Mouse (Mus musculus) urinary bladder, postnatal 14 days (tissue): ENCODE data around the gene Hsd17b11.
"Not testable (repeated sequence)": the region's sequence is repeated elsewhere in the genome, so short reads cannot be mapped to it uniquely, and the experiment has no call there.

Experiments used
- DNase-seq: peaks from one replicate; pipeline ENCODE4 v3.0.0; 2021; ENCODE audit warnings: low spot score

The Hsd17b11 gene

DNA sequence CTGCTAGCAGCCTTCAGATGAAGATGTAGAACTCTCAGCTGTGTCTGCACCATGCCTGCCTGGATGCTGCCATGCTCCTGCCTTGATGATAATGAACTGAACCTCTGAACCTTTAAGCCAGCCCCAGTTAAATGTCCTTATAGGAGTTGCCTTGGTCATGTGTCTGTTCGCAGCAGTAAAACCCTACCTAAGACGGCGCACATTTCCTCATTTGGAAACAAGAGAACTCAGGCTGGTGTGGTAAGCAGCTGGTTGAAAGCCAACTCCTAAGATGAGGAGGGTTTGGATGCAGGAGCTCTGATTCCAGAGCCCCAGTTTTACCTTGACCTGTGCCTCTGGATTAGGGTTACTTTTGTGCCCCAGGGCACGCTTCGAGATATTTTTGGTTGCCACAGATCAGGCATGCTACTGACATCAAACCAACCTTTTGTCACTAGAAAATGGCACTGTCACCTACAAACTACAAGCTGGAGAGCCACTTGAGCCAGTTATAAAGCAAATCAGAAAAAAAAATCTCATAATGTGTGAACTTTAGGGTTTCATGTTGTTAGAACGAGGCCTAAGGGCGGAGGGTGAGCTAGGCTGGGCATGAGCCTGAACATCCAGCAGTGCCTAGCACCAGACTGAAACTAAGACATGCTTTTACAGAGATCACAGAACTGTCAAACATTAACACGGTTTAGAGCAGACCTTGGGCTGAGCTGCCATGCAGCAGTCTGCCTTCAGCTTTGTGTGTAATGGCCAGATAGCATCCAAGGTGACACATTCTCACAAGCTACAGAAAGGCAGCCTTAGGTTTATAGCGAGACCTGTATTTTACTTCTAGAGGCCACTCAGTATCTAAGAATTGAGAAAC lies 40.8 kb downstream of the Hsd17b11 start:
- DNase-seq = no peak

DNA sequence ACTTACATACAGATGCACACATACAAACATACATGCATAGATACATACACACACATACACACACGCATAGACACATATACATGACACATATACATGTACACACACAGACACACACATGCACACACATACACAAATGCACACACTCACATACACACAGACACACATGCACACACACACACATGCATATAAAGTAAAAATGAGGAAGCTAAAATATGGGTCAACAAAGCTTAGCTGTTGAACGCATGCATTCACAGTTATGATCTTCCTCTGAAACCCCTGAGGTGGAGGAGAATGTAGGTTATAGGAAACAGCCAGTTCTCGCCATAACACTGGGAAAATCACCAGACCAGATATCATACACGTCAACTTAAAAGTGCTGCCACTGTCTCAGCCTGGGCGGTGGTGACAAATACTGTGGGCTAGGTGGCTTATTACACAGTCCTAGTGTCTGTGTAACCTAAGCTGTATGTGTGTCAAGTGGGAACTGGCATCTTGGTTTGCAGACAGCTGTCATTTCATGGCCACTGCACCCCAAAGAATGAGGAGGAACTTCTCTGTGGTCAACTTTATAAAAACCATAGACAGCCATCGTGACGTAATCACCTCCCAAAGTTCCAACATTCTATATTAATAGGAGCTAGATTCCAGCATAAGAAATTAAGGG lies 43.7 kb downstream of the Hsd17b11 start:
- DNase-seq = no peak

DNA sequence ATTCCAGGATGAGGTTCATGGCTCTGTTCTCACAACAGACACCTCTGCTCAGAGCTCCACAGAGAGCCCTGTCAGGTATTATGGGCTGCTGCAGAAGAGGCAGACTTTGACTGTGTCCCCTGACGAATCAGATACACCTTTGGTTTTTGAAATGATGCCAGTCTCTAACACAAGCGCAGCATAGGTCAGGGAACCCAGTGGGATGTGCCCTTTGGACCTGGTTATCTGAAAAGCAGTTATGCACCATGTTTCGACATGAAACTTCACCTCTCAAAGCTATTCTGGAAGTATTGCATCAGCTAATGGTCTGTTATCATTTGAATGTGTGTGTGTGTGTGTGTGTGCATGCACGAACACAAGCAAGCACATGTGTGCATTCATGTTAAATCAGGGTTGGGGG lies 44.4 kb downstream of the Hsd17b11 start, which contains the start of gene Hsd17b13:
Gene Hsd17b13, minus strand, starts transcription at position 114 of the 400 bp plus-strand sequence.
- DNase-seq = no peak

DNA sequence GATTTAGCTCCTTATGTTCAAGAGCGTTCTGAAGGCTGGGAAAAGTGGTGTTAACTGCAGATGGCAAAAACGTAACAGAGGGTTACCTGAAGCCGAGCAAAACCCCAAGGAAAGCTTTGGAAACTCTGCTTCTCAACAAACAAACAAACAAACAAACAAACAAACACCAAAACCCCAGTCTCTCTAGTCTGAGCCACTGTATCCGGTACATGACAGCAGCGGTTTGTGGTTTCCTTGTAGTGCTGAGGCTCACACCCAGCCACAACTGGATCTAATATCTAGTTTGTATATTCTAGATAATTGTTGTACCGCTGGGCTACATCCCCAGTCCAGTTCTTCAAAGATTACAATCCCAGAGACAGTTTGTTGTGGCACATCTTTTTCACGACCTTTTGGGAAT lies 46.0 kb downstream of the Hsd17b11 start:
- DNase-seq = no peak

DNA sequence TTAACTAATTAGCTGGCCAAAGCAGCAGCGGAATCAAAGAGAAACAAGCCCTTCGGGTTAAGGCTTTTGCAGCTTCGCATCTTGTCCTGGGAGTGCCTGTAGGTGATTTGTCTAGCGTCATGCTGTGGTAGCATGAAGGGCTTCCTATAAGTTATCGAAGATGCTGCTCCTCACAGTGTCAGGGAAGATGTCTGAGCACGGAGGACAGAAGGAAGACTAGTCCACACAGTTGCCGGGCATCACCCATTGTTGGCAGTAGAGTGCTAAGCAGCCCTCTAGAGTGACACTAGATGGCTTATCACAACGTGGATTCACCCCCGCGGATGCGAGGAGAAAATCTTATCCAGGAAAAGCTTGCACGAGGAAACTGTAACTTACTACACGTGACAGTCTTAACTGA lies 48.9 kb downstream of the Hsd17b11 start:
- DNase-seq = no peak

DNA sequence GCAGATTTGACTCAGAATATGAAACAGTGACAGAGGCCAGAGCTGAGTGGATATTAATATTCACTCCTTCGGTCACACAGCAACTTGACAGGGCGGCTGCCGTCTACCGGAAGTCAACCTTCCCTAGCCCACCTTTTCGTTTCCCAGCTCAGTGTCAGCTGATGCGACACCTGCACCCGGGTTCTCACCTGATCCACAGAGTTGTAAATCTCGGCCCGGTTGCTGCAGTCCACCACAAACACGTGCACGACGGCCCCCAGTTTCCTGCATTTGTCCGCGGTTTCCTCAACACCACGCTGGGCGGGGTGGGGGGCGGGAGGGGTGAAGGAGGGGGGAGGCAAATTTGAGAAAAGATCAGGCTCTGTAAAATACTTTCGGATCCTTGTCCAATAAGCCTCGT lies 49.3 kb downstream of the Hsd17b11 start:
- DNase-seq = no peak

DNA sequence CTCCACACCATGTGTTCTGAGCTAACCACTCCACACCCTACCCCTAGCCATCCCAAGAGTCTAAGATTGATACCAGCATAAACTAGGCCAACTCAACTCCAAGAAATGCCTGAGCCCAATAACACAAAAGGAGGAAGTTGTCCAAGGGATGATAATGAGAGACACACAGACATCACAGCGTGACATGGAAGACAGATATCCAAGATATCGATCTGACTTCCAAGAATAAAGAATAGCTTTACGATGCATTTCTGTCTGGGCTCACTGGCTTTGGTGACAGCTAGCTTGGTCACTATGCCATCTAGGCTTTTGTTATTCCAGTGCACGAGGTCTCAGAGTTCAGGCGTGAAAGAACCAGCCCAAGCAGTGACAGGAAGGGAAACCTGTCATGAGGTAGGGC lies 50.7 kb downstream of the Hsd17b11 start:
- no peak for DNase-seq

DNA sequence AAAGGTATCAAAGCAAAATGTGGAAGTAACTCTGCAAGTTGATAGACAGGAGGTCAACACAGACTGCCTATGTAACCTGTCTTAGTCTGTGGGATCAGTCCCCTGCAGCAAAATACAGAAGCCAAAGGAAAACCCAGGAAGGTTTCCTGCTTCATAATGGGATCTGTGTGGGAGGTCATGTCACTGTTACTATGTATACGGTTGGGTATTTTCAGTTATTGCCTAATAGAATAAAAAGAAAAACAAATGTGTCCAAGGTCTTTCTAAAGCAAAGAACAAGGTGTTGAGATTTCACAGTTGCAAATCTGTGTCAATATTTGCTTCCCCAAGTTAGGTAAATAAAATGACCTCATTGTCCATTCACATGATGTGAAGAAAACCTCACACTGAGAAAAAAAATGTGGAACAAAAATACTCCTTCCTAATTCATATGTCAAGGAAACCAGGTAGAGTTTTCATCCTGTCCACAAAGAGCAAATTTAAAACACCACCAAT lies 58.7 kb downstream of the Hsd17b11 start:
- no peak for DNase-seq

DNA sequence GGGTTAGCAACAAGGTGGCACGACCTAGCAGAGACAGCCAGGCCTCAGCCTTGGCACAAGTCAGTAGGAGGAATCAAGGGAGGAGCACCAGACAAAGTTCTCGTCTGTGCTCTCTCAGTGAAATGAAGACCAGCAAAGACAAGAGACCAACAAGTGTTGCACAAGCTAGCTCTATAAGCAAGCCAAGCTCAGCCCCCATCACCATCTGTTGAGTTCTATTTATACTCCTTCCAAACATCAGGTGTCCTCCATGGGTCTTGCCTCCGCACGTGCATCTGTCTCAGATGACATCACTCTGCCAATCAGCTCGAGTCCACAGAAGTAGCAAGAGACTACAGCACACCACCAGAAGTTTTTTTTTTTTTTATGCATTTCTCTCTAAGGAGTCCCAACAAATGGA lies 67.1 kb downstream of the Hsd17b11 start:
- no peak for DNase-seq

DNA sequence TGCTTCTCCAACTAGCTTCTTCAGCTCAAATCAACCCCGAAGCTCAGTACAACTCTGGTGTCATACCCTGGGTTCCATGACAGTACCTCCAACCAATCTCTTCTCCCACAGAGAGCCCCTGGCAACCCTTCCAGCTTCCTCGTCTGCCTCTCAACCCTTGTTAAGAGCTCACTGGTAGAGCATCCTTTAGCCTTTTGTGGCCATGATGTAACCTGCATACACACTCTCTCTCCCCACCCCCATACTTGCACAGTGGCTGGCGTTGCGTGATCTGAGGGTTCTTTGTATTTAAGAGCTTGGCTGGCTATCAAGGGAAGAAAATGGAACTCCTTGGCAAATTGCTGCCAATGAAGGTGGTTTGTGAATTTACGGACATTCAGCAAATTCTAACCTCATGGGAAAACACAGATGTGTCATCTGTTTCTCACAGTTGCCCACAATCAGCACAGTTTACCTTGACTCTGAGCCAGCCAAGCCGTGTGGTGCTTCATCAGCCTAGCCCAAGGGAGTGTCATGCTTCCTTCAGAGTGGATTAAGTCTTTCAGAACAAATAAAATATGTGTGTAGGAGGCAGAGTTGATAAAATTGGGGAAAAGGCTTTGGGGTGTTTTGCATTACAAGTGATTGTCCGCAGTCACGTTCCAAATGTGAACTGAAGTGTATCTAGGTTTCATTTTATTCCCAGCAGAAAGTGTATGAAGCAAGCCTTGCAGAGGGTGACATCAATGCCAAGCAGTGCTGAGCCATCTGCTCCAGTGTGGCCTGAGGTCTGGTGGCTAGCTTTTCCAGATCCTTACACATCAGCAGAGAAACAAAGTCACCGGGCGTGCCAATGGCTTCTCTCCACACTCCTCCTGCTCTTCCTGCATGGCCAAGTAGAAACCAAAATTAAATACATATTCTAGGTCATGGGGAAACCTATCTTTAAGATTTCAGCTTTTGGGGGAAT lies 68.3 kb downstream of the Hsd17b11 start:
- DNase-seq = no peak

DNA sequence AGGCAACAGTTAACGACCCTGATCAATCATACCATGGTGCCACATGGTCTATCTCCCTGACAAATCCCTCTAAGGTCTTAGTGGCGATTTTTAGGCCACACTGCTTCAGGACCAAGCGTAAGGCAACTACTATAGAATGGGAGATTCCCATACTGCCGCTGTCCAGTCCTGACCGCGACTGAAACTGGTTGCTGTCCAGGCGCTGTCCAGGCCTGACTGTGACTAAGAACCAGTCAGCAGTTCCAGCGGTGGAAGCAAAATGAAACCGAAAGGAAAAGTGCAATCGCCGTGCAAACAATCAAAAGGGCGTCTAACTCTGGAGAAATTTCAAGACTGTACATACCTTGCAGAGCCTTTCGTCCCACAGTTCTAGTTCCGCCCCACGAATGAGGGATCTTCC lies 71.6 kb downstream of the Hsd17b11 start:
- DNase-seq = not testable (repeated sequence)

DNA sequence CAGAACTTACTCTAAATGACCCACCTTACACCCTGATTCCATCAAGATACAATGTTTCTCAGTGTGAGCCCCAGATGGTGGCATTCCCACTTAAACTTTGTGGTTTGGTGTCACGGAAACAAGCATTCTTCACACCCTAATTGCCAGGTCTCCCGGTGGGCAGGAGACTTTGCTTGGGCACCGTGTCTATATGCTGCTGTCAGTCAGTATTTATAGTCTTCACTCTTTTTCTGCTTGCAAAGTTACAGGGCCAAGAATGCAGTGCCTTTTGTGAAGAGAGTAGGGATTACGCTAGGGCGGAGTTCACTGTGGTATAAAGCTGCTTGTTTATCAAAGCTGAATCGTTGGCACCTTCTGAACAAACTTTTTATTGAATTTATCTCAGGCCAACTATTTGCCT lies 78.5 kb downstream of the Hsd17b11 start:
- DNase-seq = no peak

DNA sequence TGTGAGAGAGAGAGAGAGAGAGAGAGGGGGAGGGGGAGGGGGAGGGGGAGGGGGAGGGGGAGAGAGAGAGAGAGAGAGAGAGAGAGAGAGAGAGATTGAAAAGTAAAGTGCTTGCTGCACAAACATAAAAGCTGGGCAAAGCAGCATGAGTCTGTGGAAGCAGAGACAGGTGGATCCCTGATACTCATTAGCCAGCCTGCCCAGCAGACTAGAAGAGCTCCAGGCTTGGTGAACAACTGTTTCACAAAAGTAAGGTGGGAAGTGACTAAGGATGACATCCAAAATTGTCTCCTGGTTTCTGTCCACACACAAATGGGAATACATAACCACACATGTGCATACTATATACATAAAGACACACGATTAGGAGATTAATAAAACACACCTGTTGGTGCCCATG lies 81.9 kb downstream of the Hsd17b11 start:
- DNase-seq = no peak
